Mouse (Mus musculus): ENCODE data around the gene Exoc6b.

DNA sequence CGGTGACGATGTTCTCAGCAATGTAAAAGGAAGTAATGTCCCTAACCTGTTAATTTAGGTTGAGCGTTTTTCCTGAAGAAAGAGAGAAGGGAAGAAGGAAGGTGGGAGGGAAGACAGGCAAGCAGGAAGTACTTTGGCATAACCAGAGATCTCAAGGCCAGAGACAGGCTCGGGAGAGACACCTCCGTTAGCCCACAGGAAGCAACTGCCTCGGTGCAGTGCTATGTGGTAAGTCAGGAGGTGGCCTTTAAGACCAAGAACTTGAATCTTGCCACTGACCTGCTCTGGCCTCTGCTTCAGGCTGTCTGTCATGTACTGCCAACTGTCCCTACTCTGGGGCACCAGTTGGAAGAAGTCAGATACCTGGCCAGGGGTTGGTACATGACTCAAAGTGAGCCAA is 500.4 kb downstream of the Exoc6b start:
- no peak for TF ChIP-seq CTCF (IDR thresholded peaks at IDR 0.05; ENCODE audit: low read depth, low read length)
- TF ChIP-seq POLR2A (IDR thresholded peaks at IDR 0.05; ENCODE audit: extremely low read depth, insufficient read depth, low read length), result no peak
